Mouse (Mus musculus) bone marrow, adult 2 months (tissue): ENCODE results near the gene Gm30191. TPM values are rescaled to one million over a fixed set of nuclear protein-coding genes. Genes with fewer than 3 reads are reported as not detected.
A peak's percentile ranks its signal among the peaks of the same experiment; 100 is the strongest.
"Not testable (repeated sequence)": the region's sequence is repeated elsewhere in the genome, so short reads cannot be mapped to it uniquely, and the experiment has no call there.

Experiments
- H3K27ac ChIP-seq: fragments of 200-500 bp; 2 replicates; pipeline ENCODE4 v1.5.1; 2012; ENCODE audit warnings: low read depth, mild to moderate bottlenecking, control low read depth, inconsistent platforms, low read length; ENCODE audit not compliant: control insufficient read depth, poor library complexity, insufficient read depth
- H3K4me1 ChIP-seq: fragments of 200-500 bp; 2 replicates; pipeline ENCODE4 v1.6.1; 2011; ENCODE audit warnings: low read length; ENCODE audit not compliant: control insufficient read depth, insufficient read depth
- H3K4me3 ChIP-seq: fragments of 200-500 bp; replicated peaks from 2 replicates; pipeline ENCODE3; 2011; ENCODE audit warnings: mild to moderate bottlenecking, low read depth, low read length, control low read depth; ENCODE audit not compliant: control insufficient read depth
- CTCF ChIP-seq: fragments of 200-500 bp; IDR thresholded peaks from 2 replicates; pipeline ENCODE4 v1.5.1; 2011; ENCODE audit warnings: low read length, control low read depth; ENCODE audit not compliant: control insufficient read depth, insufficient read depth
- POLR2A ChIP-seq: fragments of 200-500 bp; IDR thresholded peaks from 2 replicates; pipeline ENCODE4 v1.6.1; 2011; ENCODE audit warnings: low read depth, mild to moderate bottlenecking, control low read depth, low read length, borderline replicate concordance; ENCODE audit not compliant: control insufficient read depth
- WGBS: fragments of 180-500 bp; shearing (Covaris S2); methylation state at CpG from one replicate; pipeline ENCODE4 v1.1.7; 2018; 5-methylcytosine and 5-hydroxymethylcytosine counted together
- polyA plus RNA-seq: library from polyadenylated mRNA; stranded (reverse); fragments of >200 nt; gene quantifications from 2 replicates; pipeline ENCODE4 v1.2.4, GENCODE M21; 2011; ENCODE audit warnings: low replicate concordance; ENCODE audit not compliant: missing spikeins, insufficient read depth, insufficient read length

Gene Gm30191
- polyA plus RNA-seq, 1 experiment: not detected

DNA sequence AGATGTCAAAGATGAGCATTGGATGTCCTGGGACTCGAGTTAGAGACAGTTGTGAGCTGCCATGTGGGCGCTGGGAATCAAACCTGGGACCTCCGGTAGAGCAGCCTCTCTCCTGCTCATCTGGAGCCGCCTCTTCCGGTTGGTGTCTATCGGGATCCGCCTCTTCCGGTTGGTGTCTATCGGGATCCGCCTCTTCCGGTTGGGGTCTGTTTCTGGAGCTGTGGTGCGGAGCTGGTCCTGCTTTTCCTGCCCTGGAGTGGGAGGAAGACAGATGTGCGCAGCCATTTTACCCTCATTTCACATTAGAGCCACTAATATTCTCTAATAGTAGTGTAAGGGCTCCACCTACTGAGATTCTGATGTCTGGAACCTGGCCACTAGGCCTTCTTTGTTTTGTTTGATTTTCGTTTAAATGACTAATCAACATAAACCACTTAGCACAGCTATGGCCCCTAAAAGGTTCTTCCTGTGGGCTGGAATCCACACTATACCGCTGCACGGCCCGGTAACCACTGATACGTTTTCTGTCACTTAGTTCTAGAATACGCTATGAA lies 21.4 kb downstream of the Gm30191 start:
- WGBS: 55% methylated on average over 19 of the region's 19 CpGs
- TF ChIP-seq CTCF: no peak
- TF ChIP-seq POLR2A: no peak
- no peaks in the 10 kb centered on the region; the same call in 1 of the 2 replicates for H3K4me1 ChIP-seq
- H3K4me3 ChIP-seq: no peak overlapping the region
- no peak overlapping the region for H3K27ac ChIP-seq

- not testable (repeated sequence) for H3K4me3 ChIP-seq, H3K27ac ChIP-seq, H3K4me1 ChIP-seq
- 0 out of 2 replicates have a peak, but pooled peaks have one; percentile 18 for TF ChIP-seq CTCF
Measured at GRCm38 (mm10) chr4:134269622-134270021, 22.9 kb downstream of the Gm30191 start.

DNA sequence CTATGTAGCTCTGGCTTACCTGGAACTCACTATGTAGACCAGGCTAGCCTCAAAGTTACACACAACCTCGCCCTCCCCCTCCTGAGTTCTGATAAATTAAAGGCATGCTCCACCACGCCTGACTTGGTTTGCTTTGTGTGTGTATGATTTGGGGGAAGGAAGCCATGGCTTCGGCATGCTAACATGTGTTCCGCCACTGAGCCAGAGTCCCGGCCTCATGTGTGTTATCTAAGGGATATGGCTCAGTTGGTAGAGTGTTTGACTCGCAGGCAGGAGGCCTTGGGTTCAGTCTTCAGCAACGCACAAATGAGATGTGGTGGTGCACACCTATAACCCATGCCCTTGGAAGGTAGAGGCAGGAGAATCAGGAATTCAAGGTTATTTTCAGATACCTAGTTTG lies 25.2 kb downstream of the Gm30191 start:
- no peak for TF ChIP-seq POLR2A
- no peak for TF ChIP-seq CTCF
- no peaks in the 10 kb centered on the region; the same call in 1 of the 2 replicates for H3K4me1 ChIP-seq
- H3K27ac ChIP-seq: no peak overlapping the region
- no peak overlapping the region for H3K4me3 ChIP-seq
- 78% methylated on average over 7 of the region's 7 CpGs for WGBS

DNA sequence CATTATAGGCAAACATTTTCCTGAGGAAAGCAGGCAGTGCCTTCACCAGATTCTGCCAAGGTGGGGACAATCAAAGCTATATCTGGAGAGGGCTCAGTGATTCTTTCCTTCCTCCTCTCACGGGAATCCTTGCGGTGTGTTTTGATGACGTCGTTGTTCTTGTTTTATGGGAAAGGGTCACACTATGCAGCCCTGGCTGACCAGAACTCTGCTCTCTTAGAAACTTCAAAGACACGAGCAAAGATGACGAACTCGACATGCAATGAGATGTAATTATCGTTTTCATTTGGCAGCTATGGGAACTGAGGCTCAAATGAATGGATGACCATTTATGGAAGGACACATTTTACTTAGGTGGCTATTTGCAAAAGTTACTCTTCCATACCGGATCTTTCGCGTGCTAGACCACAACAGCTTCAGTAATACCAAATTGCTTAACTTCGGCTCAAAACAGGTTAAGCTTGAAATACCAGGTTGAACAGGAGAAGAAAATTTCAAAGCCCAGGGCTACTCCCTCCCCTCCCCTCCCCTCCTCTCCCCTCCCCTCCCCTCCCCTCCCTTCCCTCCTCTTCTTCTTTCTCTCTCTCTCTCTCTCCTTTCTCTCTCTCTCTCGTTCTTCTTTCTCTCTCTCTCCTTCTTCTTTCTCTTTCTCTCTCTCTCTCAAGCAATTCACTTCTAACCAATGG lies 26.1 kb downstream of the Gm30191 start:
- Histone ChIP-seq H3K27ac (peak overlapping the region; percentile 36), H3K4me1 (no peaks in the 10 kb centered on the region; the same call in 1 of the 2 replicates), H3K4me3 (peak overlapping the region; percentile 16)
- TF ChIP-seq POLR2A: no peak
- WGBS: 2% methylated on average over 13 of the region's 13 CpGs

DNA sequence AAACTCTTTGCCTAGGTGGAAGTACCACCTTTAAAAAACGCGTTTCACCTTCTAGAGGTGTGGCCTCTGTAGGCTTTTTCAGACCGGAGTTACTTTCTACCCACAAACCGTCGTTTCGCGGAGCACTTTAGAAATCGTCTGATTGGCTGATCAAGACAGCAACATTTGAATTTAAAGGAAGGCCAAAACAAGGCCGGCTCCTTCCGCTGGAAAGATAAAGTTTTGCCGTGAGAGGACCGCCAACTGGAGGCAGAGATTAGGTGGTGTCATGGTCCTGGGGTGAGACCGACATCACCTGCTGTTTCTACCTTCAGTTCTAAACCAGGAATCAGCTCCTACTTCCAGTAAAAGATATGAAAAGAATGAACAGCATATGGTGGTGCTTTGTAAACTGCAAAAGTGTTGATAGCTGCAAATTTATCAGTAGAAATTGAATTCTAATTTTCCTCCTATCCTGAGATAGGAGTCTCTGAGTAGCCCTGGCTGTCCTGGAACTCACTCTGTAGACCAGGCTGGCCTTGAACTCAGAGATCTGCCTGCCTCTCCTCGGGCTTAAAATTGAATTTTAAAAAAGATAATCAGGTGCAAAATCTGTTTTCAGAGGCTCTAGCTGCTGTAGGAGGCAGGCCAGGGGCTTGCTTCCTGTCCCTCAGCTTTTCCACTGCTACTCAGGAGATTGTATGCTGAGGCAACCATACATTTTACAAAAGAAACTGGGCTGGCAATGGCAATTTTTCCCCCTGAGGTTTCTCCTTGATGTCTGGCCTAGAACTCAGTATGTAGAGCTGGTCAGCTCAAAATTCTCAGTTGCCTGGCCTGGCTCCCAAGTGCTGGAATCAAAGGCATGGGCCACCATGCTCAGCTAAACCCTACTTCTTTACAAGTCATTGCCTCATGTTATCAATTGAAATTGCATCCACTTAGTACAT lies 26.9 kb downstream of the Gm30191 start:
- Histone ChIP-seq H3K27ac (peak overlapping the region; percentile 36), H3K4me3 (peak overlapping the region; percentile 27), H3K4me1 (no peaks in the 10 kb centered on the region; the same call in 1 of the 2 replicates)
- TF ChIP-seq CTCF (no peak), POLR2A (no peak)
- WGBS: under 1% methylated on average over 14 of the region's 14 CpGs

- TF ChIP-seq POLR2A (no peak), CTCF (no peak)
- WGBS: 60% methylated on average over 2 of the region's 2 CpGs
- no peak overlapping the region for H3K27ac ChIP-seq
- H3K4me3 ChIP-seq: no peak overlapping the region
- peaks cover 2% of the 10 kb centered on the region; the same call in 1 of the 2 replicates for H3K4me1 ChIP-seq
Measured at GRCm38 (mm10) chr4:134284942-134285341, 38.2 kb downstream of the Gm30191 start.

DNA sequence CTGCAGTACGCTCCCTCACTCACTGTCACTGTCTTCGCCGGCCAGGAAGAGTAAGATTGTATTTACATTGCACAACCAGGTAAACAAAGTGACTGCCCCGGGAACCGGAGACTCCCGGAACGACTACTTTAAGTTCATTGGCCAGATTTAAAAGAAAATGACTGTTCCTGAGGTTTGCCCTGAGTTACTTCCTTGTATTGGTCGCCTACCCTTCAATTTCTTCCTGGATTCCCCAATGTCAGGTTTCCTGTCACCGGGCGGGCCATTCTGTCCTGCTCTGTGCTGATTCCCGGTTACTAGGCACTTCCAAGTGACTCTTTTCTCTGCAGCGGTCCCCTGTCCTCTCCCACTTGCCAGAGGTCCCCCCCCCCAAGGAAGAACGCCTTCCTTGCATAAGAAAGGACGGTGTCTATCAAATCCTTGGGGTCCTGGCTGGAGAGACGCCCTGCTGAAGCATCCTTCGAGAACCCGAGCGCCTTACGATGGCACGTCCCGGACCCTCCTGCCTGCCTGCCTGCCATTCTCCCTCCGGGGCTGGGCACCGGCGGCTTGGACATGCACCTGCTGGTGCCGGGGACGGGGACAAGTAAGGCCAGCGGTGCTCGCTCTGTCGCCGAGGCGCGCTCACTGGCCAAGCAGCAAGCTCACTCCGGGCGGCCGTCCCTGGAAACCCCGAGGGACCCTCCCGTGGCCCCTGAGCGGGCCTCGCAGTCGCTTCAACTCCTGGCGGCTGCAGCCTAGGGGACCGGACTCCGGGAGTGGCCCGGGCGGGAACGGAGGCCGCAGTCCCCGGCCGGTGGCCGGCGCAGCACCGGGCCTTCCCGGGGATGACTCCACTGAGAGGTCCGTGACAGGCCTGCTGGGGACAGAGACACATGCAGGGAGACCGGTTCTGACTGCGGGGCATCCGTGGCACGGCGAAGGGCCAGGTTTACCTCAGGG lies 39.8 kb downstream of the Gm30191 start:
- WGBS: under 1% methylated on average over 59 of the region's 59 CpGs
- TF ChIP-seq POLR2A: no peak
- no peak for TF ChIP-seq CTCF
- Histone ChIP-seq H3K4me1 (peaks cover 2% of the 10 kb centered on the region; the same call in 1 of the 2 replicates), H3K27ac (peak overlapping the region; percentile 41), H3K4me3 (peak overlapping the region; percentile 98)
